Mouse (Mus musculus) forelimb bud, embryonic 11.5 days (tissue): Measurements from ENCODE around the gene Prickle2.

Experiments used
- DNase-seq: peaks from one replicate; pipeline ENCODE4 v3.0.0-alpha.2; 2012; ENCODE audit warnings: low read depth, low spot score

The Prickle2 gene

GRCm38 (mm10) chr6:92451421-92451820 is 254.5 kb downstream of the Prickle2 start:
- DNase-seq: no peak

GRCm38 (mm10) chr6:92449956-92450355 is 256.0 kb downstream of the Prickle2 start:
- no peak for DNase-seq

- DNase-seq: no peak
These were observed 259.3 kb downstream of the Prickle2 start for GRCm38 (mm10) chr6:92446662-92447061.

- no peak for DNase-seq
These were observed 264.8 kb downstream of the Prickle2 start for GRCm38 (mm10) chr6:92441205-92441604.

DNA sequence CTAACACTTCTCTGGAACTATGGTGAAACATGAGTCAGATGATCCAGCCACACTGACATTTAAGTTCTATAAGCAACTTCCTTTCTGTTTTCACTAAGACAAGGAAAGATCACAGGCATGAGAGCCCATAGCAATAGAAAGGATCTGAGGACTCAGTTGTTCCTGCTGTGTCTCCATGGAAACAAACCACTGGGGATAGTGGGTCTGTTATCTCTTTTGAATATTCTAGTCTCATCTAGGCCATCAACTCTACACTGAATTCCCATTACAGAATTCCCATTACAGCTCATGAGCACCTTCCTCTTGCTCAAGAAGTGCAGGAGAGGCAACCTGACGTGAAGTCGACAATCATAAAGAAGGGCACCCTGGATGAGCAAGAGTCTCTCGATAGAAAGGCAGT is 265.7 kb downstream of the Prickle2 start:
- DNase-seq: no peak

GRCm38 (mm10) chr6:92432146-92432545 is 273.8 kb downstream of the Prickle2 start:
- DNase-seq: no peak

- no peak for DNase-seq
These were observed 278.4 kb downstream of the Prickle2 start for GRCm38 (mm10) chr6:92427406-92428171.

GRCm38 (mm10) chr6:92425901-92426300 is 280.1 kb downstream of the Prickle2 start:
- no peak for DNase-seq

DNA sequence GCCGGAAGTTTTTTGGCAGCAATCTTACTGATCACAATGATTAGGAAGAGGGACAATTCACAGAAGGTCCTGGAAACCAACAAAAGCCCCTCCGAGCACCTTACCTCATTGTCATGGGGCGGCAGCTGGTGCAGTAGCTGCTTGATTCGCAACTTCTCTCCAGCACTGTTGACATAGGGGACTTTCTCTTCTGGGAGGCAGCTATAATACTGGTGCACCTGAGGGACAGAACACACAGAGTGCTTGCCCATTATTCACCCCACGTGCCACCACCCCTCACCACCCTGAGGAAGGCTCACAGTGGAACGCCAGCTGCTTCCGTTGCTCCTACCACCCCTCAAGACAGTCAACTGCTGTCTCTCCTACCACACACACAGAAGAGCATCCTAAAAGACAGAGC is 280.5 kb downstream of the Prickle2 start:
- DNase-seq: no peak

DNA sequence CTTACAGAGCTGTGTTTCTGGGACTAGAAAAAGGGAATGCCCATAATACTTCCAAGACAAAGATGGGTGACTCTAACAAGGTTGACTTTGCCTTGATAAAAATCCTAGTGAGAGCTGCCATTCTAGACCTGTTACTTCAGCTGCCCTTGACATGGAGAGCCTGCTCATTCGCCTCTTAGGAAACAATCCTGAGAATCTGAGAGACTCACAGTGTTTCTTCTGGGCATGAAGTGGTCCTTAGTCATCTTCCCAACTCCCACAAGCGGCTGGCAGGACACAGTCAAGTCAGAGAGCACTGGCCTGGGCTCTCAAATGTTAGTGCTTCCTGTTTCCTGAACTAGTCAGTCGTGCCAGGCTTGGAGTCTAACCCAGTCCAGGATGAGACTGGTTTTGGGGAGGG is 281.0 kb downstream of the Prickle2 start:
- DNase-seq: no peak

DNA sequence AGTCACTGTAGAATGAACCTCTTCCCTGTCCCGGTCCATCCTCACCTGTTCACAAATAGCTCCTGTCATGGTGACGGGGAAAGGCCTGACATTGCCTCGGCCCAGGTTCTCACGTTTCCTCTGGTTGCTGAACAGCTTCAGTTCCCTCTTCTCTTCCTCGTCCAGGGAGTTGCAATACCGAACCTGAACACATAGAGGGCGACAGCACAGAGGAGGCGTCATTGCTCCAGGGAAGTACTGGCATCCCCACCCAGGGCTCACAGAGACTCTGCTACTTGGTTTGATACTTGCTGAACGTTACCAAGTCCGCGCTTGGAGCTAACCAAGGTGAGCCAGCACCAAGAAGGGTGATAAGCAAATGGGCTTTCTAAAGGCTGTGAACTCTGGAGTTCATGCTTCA is 283.7 kb downstream of the Prickle2 start:
- peak; percentile 39 for DNase-seq

- no peak for DNase-seq
These were observed 285.8 kb downstream of the Prickle2 start for GRCm38 (mm10) chr6:92420106-92420505.

DNA sequence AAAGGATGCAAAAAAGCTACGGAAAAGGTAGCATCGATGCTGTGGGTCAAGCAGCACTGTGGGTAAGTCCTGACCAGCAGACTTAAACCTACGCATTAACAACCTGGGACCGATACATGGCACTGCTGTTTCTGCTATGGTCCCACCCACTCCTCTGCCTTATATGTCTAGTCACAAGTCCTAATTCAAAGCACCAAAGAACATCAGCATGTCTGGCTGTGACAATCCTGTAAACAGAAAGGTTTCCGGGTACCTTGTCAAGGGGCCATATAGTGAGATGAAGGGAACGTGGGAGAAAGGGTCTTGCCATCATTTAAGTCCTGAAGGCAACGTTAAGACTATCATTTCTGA is 290.6 kb downstream of the Prickle2 start:
- no peak for DNase-seq

GRCm38 (mm10) chr6:92414478-92415404 is 291.2 kb downstream of the Prickle2 start:
- peak; percentile 74 for DNase-seq

DNA sequence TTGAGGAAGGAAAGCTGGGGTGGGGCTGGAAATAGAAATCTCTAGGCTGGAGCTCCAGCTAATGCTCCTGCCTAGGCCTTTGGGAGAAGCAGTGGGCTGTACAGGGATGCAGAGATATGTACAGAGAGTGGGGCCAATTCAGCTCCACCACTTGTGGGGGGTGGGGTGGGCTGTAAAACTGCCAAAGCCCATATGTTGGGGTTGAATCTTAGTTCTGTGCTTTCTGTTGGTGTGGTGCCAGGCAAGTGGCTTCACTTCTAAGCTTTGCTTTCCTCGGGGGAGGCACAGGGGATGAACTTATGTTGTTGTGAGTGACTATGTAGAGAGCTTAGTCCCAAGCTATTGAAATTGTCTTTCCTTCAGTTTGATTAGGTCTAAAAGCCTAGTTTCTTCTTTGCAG is 292.0 kb downstream of the Prickle2 start:
- DNase-seq: no peak

GRCm38 (mm10) chr6:92409788-92410187 is 296.2 kb downstream of the Prickle2 start:
- DNase-seq: no peak

DNA sequence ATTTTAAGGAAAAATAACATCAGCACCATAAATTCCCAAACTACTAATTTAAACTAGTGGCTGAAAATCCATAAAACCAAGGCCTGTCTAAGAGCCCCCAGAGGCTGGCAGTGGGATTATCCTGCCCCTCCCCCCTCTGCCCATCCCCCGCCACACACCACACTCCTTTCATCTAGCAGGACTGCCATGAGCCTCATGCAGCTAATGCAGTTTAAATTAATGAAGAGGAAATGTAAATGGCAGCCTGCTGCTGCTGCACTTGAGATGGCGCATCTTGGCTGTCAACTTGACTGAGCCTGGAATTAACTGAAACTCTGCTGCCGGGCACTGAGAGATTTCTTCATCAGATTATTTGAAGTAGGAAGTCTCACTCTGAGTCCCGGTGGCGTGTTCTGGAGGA is 298.7 kb downstream of the Prickle2 start:
- no peak for DNase-seq

DNA sequence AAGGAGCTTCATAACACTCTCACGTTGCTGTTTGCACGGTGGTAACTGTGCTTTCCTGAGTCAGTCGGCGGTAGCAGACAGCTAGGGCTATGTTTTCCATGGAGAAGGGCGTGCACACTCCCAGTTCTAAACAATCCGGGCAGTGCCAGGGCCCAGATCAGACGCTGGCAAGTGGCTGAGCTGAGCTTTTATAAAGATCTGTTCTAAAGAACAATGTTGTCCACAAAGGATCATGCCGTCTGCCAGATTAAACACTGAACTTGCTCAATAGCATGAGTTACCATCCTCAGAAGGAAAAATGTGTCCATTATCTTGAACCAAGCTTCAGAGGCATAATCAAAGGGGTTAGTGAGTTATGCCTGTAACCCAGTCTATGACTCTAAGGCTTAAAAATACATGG is 300.4 kb downstream of the Prickle2 start:
- DNase-seq: no peak

- no peak for DNase-seq
These were observed 308.1 kb downstream of the Prickle2 start for GRCm38 (mm10) chr6:92397876-92398275.

GRCm38 (mm10) chr6:92395556-92395955 is 310.4 kb downstream of the Prickle2 start:
- DNase-seq: no peak

- no peak for DNase-seq
These were observed 310.8 kb downstream of the Prickle2 start for GRCm38 (mm10) chr6:92395143-92395542.

- no peak for DNase-seq
These were observed 311.3 kb downstream of the Prickle2 start for GRCm38 (mm10) chr6:92394628-92395027.

- no peak for DNase-seq
These were observed 315.6 kb downstream of the Prickle2 start for GRCm38 (mm10) chr6:92390321-92390720.
